Mouse (Mus musculus): Measurements from ENCODE around the gene Tmem207. TPM values are rescaled to one million over a fixed set of nuclear protein-coding genes. Genes with fewer than 3 reads are reported as not detected.

The Tmem207 gene
- polyA plus RNA-seq, 1 experiment from 2014 or later, result 0.09 TPM

Other genes with a start within 250 kb of the Tmem207 start
- gene Cldn1, start 154.9 kb downstream of the Tmem207 start, polyA plus RNA-seq (2016; fragmentation: Nextera tagmentation; extraction: Ambion mirVana), result 2.4 and 3.0 TPM in 2 replicates
- gene Cldn16, start 63.6 kb downstream of the Tmem207 start, polyA plus RNA-seq (2016; fragmentation: Nextera tagmentation; extraction: Ambion mirVana), result not detected in 2 replicates
- 7.6 and 8.1 TPM in 2 replicates for gene Il1rap, start 54.9 kb upstream of the Tmem207 start, polyA plus RNA-seq (2016; fragmentation: Nextera tagmentation; extraction: Ambion mirVana)

Data from neural tube, embryonic 12.5 days (tissue).